Mouse (Mus musculus) hindbrain, embryonic 13.5 days (tissue): ENCODE results near the gene Mgat4e. TPM values are rescaled to one million over a fixed set of nuclear protein-coding genes. Genes with fewer than 3 reads are reported as not detected.
A peak's percentile ranks its signal among the peaks of the same experiment; 100 is the strongest.
"Not testable (repeated sequence)": the region's sequence is repeated elsewhere in the genome, so short reads cannot be mapped to it uniquely, and the experiment has no call there.

Experiments
- ATAC-seq: fragments of 200-750 bp; cut with Nextera tagmentation; 2 replicates; pipeline ENCODE4 v1.8.0; 2017; ENCODE audit warnings: moderate TSS enrichment; ENCODE audit not compliant: low FRiP score
- H3K27ac ChIP-seq: fragments of 300-500 bp; sonication (generic); 2 replicates; pipeline ENCODE4 v1.5.1; 2015; ENCODE audit warnings: inconsistent platforms, mild to moderate bottlenecking, moderate library complexity
- H3K27me3 ChIP-seq: fragments of 300-500 bp; sonication (generic); 2 replicates; pipeline ENCODE4 v1.6.1; 2015; ENCODE audit warnings: mild to moderate bottlenecking, inconsistent platforms
- H3K36me3 ChIP-seq: fragments of 300-500 bp; sonication (generic); 2 replicates; pipeline ENCODE4 v1.6.1; 2015; ENCODE audit warnings: mild to moderate bottlenecking, inconsistent platforms
- H3K4me1 ChIP-seq: fragments of 300-500 bp; sonication (generic); replicated peaks from 2 replicates; pipeline ENCODE4 v1.6.1; 2015; ENCODE audit warnings: inconsistent platforms
- H3K4me2 ChIP-seq: fragments of 300-500 bp; sonication (generic); 2 replicates; pipeline ENCODE4 v1.6.1; 2015; ENCODE audit warnings: inconsistent platforms, mild to moderate bottlenecking, moderate library complexity
- H3K4me3 ChIP-seq: fragments of 300-500 bp; sonication (generic); 2 replicates; pipeline ENCODE4 v1.5.1; 2015; ENCODE audit warnings: mild to moderate bottlenecking, inconsistent platforms
- H3K9ac ChIP-seq: fragments of 300-500 bp; sonication (generic); 2 replicates; pipeline ENCODE4 v1.6.1; 2015; ENCODE audit warnings: mild to moderate bottlenecking, inconsistent platforms
- H3K9me3 ChIP-seq: fragments of 300-500 bp; sonication (generic); 2 replicates; pipeline ENCODE4 v1.6.1; 2016; ENCODE audit warnings: inconsistent platforms
- WGBS: fragments of 180-500 bp; shearing (Covaris S2); methylation state at CpG from one replicate; pipeline ENCODE4 v1.1.7; 2015; 5-methylcytosine and 5-hydroxymethylcytosine counted together
- polyA plus RNA-seq: library from polyadenylated mRNA; unstranded; fragments of >200 nt; fragmentation: Nextera tagmentation; extraction: Ambion mirVana; gene quantifications from 2 replicates; pipeline ENCODE4 v1.2.1, GENCODE M21; 2015

Gene Mgat4e
- polyA plus RNA-seq, 1 experiment from 2014 or later = not detected

DNA sequence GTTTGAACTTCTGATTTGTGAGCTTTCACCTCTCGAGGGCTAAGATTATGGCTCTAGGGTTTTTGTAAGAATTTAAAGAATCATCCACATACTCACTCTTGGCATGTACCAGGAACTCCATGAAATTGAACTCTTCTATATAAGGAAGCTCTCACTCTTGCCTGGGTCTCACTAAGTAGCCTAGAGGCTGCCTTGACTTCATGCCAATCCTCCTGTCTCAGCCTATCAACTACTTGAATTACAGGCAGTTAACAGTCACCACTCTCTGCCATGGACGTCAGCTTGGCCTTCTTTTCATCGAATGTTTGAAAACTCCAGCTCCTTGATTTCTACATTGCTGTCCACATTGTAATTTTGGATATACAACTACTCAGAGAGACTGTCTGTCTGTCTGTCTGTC lies 2.9 kb upstream of the Mgat4e start:
- no peak overlapping the region for H3K4me3 ChIP-seq
- no peaks in the 10 kb centered on the region for H3K9me3 ChIP-seq

DNA sequence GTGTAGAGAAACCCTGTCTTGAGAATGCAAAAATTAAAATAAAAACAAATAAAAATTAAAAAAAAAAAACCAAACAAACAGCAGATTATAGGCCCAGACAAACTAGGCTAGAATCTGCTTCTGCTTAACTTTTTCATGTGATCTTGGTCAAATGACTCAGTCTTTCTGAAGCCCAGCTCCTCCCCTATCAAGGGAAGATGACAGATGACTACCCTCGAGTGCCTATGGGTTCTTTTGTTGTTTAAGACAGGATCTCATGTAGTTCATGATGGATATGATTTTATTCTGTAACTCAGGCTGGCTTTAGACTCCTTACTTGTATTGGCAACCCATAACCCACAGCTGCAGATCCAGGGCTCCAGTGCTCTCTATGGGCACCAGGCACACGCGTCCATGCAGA lies 2.4 kb upstream of the Mgat4e start:
- Histone ChIP-seq H3K9me3 (no peaks in the 10 kb centered on the region), H3K4me3 (no peak overlapping the region), H3K9ac (no peak overlapping the region), H3K27ac (no peak overlapping the region), H3K36me3 (no peaks in the 10 kb centered on the region), H3K4me2 (no peak overlapping the region), H3K27me3 (no peaks in the 10 kb centered on the region), H3K4me1 (peaks cover 12% of the 10 kb centered on the region)
- ATAC-seq = no peak
- 80% methylated on average over 3 of the region's 3 CpGs for WGBS

More for the DNA sequence above, 2.9 kb upstream of the Mgat4e start:
- Histone ChIP-seq H3K4me1 (peaks cover 16% of the 10 kb centered on the region), H3K4me2 (no peak overlapping the region), H3K27ac (no peak overlapping the region), H3K9ac (no peak overlapping the region), H3K36me3 (no peaks in the 10 kb centered on the region), H3K27me3 (no peaks in the 10 kb centered on the region)
- WGBS = 71% methylated on average over 3 of the region's 3 CpGs
- ATAC-seq = no peak

DNA sequence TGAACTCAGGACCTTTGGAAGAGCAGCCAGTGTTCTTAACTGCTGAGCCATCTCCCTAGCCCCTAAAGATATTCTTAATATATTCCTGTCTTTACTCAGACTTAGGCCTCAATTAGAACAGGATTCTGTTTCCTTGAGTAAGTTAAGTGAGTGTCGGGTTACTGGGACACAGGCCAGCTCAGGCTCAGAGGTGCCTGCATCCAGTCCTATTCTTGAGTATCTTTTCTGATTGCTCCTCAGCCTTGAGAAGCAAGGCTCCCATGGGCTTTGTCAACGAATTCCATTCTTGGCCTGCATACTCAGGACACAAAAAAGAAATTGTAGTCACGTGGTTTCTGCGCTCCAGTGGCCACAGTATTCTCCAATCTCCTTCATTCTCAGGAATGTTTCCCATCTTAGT lies 1.3 kb downstream of the Mgat4e start:
- H3K9me3 ChIP-seq = 0 out of 2 replicates have a peak, but pooled peaks cover 10% of the 10 kb centered on the region
- 74% methylated on average over 4 of the region's 4 CpGs for WGBS
- H3K27ac ChIP-seq = no peak overlapping the region
- no peak overlapping the region for H3K4me3 ChIP-seq
- H3K9ac ChIP-seq = no peak overlapping the region
- H3K4me2 ChIP-seq = no peak overlapping the region
- no peaks in the 10 kb centered on the region for H3K27me3 ChIP-seq
- ATAC-seq = no peak
- H3K4me1 ChIP-seq = no peaks in the 10 kb centered on the region
- H3K36me3 ChIP-seq = no peaks in the 10 kb centered on the region

DNA sequence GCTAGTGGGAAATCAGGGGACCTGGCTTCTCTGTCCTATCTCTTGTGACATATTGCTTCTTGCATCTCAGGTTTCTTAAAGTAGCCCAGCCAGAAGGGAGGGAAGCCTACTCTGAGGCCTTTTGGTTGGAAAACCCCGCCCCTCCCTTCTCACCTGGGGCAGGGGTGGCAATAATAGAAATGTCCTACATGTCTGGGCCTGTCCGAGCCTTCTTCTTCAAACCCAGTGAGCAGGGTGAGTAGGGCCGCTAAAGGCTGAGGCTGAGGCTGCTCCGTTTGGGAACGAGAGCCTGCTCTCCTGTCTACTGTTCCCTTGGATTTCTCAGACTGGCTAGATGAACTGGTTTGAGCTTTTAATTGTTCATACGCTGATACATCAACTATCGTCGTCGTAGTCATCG lies 8.9 kb downstream of the Mgat4e start:
- H3K36me3 ChIP-seq = no peaks in the 10 kb centered on the region
- ATAC-seq = no peak
- 0 out of 2 replicates have a peak, but pooled peaks cover 3% of the 10 kb centered on the region for H3K4me1 ChIP-seq
- no peaks in the 10 kb centered on the region for H3K27me3 ChIP-seq
- H3K4me2 ChIP-seq = no peak overlapping the region
- 0 out of 2 replicates have a peak, but pooled peaks cover 10% of the 10 kb centered on the region for H3K9me3 ChIP-seq
- H3K27ac ChIP-seq = no peak overlapping the region
- WGBS = 89% methylated on average over 10 of the region's 10 CpGs
- no peak overlapping the region for H3K4me3 ChIP-seq
- no peak overlapping the region for H3K9ac ChIP-seq

DNA sequence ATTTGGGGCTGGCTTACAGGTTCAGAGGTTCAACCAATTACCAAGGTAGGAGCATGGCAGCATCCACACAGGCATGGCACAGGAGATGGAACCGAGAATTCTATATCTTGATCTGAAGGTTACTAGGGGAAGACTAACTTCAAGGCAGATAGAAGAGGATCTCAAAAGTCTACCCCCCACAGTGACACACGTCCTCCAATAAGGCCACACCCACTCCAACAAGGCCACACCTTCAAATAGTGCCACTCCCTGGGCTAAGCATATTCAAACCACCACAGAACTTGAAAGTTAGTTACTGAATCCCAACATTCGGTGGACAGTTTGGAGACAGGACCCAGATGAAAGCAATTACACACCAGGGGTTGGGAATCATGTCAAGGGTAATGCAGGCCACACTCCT lies 14.0 kb downstream of the Mgat4e start:
- 0 out of 2 replicates have a peak, but pooled peaks cover 3% of the 10 kb centered on the region for H3K4me1 ChIP-seq
- no peak overlapping the region for H3K27ac ChIP-seq
- ATAC-seq = no peak
- no peak overlapping the region for H3K4me3 ChIP-seq
- no peaks in the 10 kb centered on the region for H3K9me3 ChIP-seq
- no peak overlapping the region for H3K9ac ChIP-seq
- H3K27me3 ChIP-seq = no peaks in the 10 kb centered on the region
- H3K36me3 ChIP-seq = no peaks in the 10 kb centered on the region
- 71% methylated on average over 3 of the region's 3 CpGs for WGBS
- H3K4me2 ChIP-seq = no peak overlapping the region

DNA sequence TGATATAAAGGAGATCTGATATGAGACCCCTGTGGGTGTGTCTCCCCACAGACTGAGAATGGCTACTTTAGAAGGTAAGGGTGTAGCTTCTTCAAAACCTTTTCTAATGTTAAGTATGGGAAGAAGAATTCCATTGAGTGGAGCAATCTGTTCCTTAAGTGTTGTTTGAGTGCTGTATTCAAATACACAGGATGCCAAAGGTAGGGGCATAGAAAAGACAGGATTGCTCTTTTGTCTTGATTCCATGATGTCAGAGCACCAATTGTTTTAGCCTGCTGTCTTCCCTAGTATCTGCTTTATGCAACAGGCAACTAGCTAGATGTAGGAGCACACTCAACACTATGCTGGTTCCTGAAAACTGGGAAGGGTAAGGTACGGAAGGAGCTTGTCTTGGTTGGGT lies 14.4 kb downstream of the Mgat4e start:
- Histone ChIP-seq H3K4me1 (0 out of 2 replicates have a peak, but pooled peaks cover 3% of the 10 kb centered on the region), H3K27ac (no peak overlapping the region), H3K4me3 (no peak overlapping the region), H3K9ac (no peak overlapping the region), H3K36me3 (no peaks in the 10 kb centered on the region), H3K9me3 (no peaks in the 10 kb centered on the region), H3K4me2 (no peak overlapping the region), H3K27me3 (no peaks in the 10 kb centered on the region)
- no peak for ATAC-seq
- WGBS = 97% methylated on average over 1 of the region's 1 CpGs

DNA sequence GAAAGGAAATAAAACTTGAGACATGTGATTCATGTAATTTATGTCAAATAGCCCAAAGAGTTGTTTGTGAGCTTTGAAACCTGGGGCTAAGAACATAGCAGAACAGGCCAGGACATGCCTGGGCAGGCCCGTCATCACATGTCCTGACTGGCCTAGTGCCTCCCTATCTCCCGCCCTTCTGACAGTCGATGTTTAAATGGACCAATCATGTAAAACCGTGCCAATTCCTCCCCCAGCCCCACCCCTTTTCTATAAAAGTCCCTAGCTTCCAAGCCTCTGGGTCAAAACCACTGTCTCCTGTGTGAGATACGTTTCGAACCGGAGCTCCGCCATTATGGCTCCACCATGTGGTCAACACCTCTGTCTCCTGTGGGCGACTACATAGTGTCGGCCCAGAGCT lies 15.8 kb downstream of the Mgat4e start:
- ATAC-seq, H3K36me3 ChIP-seq, H3K9ac ChIP-seq, H3K4me2 ChIP-seq, H3K9me3 ChIP-seq, H3K4me3 ChIP-seq, H3K27me3 ChIP-seq, H3K4me1 ChIP-seq, H3K27ac ChIP-seq: not testable (repeated sequence)
- WGBS = 94% methylated on average over 10 of the region's 10 CpGs

DNA sequence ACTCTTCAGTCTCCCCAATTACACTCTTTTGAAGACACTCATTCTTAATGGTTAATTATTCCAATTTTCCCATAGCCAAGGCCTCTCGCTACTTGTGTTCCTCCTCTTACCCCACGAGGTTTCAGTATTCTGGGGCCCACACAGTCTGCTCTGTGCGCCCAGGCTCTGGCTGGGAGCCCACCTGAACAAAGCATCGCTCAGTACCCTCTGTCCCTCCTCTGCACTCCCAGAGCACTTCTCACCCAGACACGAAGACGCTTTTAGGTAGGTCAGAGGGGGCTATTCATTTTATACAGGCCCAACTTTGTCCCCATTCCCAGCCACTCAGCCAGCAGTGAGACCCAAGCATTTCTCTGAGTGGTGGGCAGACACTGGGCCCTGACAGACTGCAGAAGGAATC lies 18.9 kb downstream of the Mgat4e start:
- ATAC-seq = peak; percentile 61; the same call in 1 of the 2 replicates
- 75% methylated on average over 6 of the region's 6 CpGs for WGBS
- Histone ChIP-seq H3K9ac (no peak overlapping the region), H3K27ac (no peak overlapping the region), H3K4me1 (no peaks in the 10 kb centered on the region), H3K9me3 (no peaks in the 10 kb centered on the region), H3K4me3 (no peak overlapping the region), H3K36me3 (no peaks in the 10 kb centered on the region), H3K27me3 (no peaks in the 10 kb centered on the region), H3K4me2 (no peak overlapping the region)

DNA sequence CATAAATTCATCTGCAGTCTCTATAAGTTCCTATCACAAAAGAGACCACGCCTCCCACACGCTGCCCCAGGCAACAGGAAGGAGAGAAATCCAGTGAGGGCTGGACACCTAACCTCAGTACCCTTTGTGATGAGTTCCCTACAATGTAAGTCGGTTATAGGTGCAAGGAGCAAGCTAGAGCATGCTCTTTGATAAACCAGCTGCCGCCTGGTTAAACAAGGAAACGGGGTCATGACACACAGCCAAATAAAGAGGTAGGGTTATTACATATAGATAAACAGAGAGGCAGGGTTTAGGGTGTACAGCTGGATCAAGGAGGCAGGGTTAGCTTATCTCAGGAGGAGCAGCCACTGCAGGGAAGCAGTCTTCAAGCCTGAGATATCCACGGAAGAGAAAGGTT lies 22.7 kb downstream of the Mgat4e start:
- Histone ChIP-seq H3K9me3 (no peaks in the 10 kb centered on the region), H3K27ac (no peak overlapping the region), H3K4me2 (no peak overlapping the region), H3K27me3 (no peaks in the 10 kb centered on the region), H3K4me1 (no peaks in the 10 kb centered on the region), H3K36me3 (no peaks in the 10 kb centered on the region), H3K4me3 (no peak overlapping the region), H3K9ac (no peak overlapping the region)
- 86% methylated on average over 6 of the region's 6 CpGs for WGBS
- no peak for ATAC-seq

DNA sequence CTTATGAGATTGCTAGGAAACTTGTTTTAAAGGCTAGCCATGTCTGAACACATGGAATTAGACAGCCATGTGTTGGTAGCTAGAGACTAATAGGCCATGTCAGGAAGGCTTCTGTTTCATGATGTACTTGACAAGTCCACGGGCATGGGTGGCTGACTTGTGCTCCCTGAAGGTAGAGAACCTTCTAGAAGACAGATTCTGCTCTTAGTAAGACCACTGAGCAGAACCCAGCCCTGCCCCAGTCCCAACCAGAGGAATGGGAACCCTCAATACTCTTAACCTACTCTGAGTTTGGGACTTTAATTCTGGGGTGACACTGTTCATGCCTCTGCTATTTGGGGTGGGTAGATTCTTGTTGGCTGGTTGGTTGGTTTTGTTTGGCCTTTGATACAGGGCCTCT lies 24.5 kb downstream of the Mgat4e start:
- 96% methylated on average over 1 of the region's 1 CpGs for WGBS
- Histone ChIP-seq H3K27ac (no peak overlapping the region), H3K27me3 (no peaks in the 10 kb centered on the region), H3K9ac (no peak overlapping the region), H3K4me3 (no peak overlapping the region), H3K4me1 (no peaks in the 10 kb centered on the region), H3K4me2 (no peak overlapping the region), H3K36me3 (no peaks in the 10 kb centered on the region), H3K9me3 (no peaks in the 10 kb centered on the region)
- ATAC-seq = no peak

DNA sequence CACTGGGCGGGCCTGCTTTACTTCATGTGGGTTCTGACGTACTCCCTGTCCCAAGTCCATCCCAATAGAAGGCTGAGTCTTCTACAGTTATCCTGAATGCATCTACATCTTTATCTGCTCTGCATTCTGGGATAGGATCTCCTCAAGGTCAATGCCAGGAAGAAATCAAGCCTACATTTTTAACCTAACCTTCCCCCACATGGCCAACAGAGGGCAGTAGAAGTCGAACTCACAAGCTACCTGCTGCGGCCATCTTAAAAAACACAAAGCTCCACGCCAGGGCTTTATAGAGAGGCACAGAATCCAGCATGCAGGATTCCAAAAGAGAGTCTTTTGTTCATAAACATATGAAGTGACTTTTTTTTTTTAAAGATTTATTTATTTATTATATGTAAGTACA lies 25.1 kb downstream of the Mgat4e start:
- H3K4me2 ChIP-seq = no peak overlapping the region
- no peak overlapping the region for H3K4me3 ChIP-seq
- 79% methylated on average over 5 of the region's 5 CpGs for WGBS
- no peaks in the 10 kb centered on the region for H3K4me1 ChIP-seq
- H3K27ac ChIP-seq = no peak overlapping the region
- H3K9ac ChIP-seq = no peak overlapping the region
- no peak for ATAC-seq
- no peaks in the 10 kb centered on the region for H3K27me3 ChIP-seq
- H3K9me3 ChIP-seq = no peaks in the 10 kb centered on the region
- H3K36me3 ChIP-seq = no peaks in the 10 kb centered on the region

DNA sequence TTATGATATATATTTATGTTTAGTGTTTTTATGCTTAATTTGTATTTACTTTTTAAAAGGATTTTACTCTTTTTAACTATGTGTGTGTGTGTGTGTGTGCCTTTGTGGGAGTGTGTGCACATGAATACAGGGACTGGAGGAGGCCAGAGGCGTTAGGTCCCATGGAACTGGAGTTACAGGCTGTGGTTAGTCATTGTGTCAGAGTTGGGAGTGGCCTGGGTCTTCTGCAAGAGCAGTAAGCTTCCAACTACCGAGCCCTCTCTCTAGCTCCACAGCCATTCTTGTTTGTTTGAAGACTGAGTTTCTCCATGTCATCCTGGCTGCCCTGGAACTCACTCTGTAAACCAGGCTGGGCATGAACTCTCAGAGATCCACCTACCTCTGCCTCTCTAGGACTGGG lies 27.2 kb downstream of the Mgat4e start:
- H3K9me3 ChIP-seq = no peaks in the 10 kb centered on the region
- no peaks in the 10 kb centered on the region for H3K4me1 ChIP-seq
- no peak overlapping the region for H3K4me3 ChIP-seq
- no peak for ATAC-seq
- H3K36me3 ChIP-seq = no peaks in the 10 kb centered on the region
- H3K4me2 ChIP-seq = no peak overlapping the region
- no peaks in the 10 kb centered on the region for H3K27me3 ChIP-seq
- H3K9ac ChIP-seq = no peak overlapping the region
- WGBS = 41% methylated on average over 2 of the region's 2 CpGs
- H3K27ac ChIP-seq = no peak overlapping the region

DNA sequence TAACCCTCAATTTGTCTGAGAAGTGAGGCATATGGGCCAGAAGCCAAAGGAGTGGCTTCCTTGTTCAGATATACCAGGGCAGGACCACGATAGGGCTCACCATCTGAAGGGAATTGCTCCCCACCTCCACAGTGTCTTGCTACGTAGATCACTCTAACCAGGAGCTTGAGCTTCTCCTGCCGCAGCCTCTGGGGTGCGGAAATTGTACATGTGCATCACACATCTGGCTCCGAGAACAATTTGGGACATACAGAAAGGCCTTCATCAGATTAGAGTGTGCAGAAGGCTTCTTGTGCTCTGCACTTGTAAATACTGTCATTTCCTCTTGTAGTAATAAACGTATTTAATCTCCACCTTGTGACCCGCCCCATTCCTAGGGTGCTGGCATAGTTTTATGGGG lies 28.3 kb downstream of the Mgat4e start:
- 87% methylated on average over 7 of the region's 7 CpGs for WGBS
- Histone ChIP-seq H3K27ac (no peak overlapping the region), H3K27me3 (no peaks in the 10 kb centered on the region), H3K4me3 (no peak overlapping the region), H3K4me1 (peaks cover 4% of the 10 kb centered on the region), H3K36me3 (no peaks in the 10 kb centered on the region), H3K9me3 (no peaks in the 10 kb centered on the region), H3K4me2 (no peak overlapping the region), H3K9ac (no peak overlapping the region)
- ATAC-seq = no peak
